ENCODE assay signal across 8 mouse cellular contexts in genomic region chr3:157947383-157948280, GRCm38 (mm10). TPM values are rescaled to one million over a fixed set of nuclear protein-coding genes. Genes with fewer than 3 reads are reported as not detected.
DNase-seq lines count a peak whose midpoint lies in the region; ATAC-seq lines count a peak whose summit lies in the region.

No protein-coding gene starts in this region.

- no peaks in the 10 kb centered on the region for H3K27me3 ChIP-seq in liver, embryonic 16.5 days (ENCODE audit: control insufficient read depth, insufficient read depth, low read depth, low read length)

- peak overlapping the region; percentile 83 for H3K4me2 ChIP-seq in liver, embryonic 16.5 days (ENCODE audit: low read depth, low read length)

- under 1% methylated on average over 82 of the region's 93 CpGs for WGBS in liver, embryonic 16.5 days (ENCODE audit: insufficient replicate concordance)

- H3K9me3 ChIP-seq in liver, embryonic 16.5 days (replicated peaks; ENCODE audit: control insufficient read depth, low read length), result no peaks in the 10 kb centered on the region

- H3K4me1 ChIP-seq in liver, embryonic 16.5 days (ENCODE audit: control insufficient read depth, low read depth, low read length), result peaks cover 8% of the 10 kb centered on the region

- peak; percentile 57 for DNase-seq in urinary bladder, adult 2 months (ENCODE audit: low spot score)
- DNase-seq in urinary bladder, postnatal 25 days (ENCODE audit: low spot score), result no peak
- DNase-seq in cerebellum, adult 8-10 months, result peak; percentile 22
- peak; percentile 72 for DNase-seq in kidney, adult 18-20 months
- peak; percentile 25 to 48 for DNase-seq in natural killer cell, adult 2 months (ENCODE audit: low spot score in 2 of 2)
- DNase-seq in yolk sac, embryonic 10.5 days (ENCODE audit: low spot score), result peak; percentile 65

- H3K27ac ChIP-seq in liver, embryonic 16.5 days (ENCODE audit: low read length), result peak overlapping the region; percentile 94

- peak overlapping the region; percentile 99 for H3K4me3 ChIP-seq in liver, embryonic 16.5 days (ENCODE audit: low read depth, low read length)

- no peaks in the 10 kb centered on the region for H3K36me3 ChIP-seq in liver, embryonic 16.5 days (ENCODE audit: control insufficient read depth, insufficient read depth)

- peak overlapping the region; percentile 96 for H3K9ac ChIP-seq in liver, embryonic 16.5 days (ENCODE audit: low read depth, low read length)

- peak; percentile 71 for ATAC-seq in frontal cortex, adult (ENCODE audit: low TSS enrichment)
- ATAC-seq in liver, embryonic 16.5 days (ENCODE audit: low read depth), result peak; percentile 68

RNA-seq across cellular contexts. Expression of gene Ankrd13c, which starts 0.6 kb away (rescaled TPM):
- 23.7 and 25.0 TPM in 2 replicates for polyA plus RNA-seq in urinary bladder, adult 2 months (2012; rRNA removed)
- 8.7 and 9.8 TPM in 2 replicates for polyA plus RNA-seq in liver, embryonic 16.5 days (2015; fragmentation: Nextera tagmentation; extraction: Ambion mirVana)

RNA-seq across cellular contexts. Expression of gene Cth, which starts 22.8 kb away (rescaled TPM):
- polyA plus RNA-seq in urinary bladder, adult 2 months (2012; rRNA removed), result 3.4 and 5.4 TPM in 2 replicates
- polyA plus RNA-seq in liver, embryonic 16.5 days (2015; fragmentation: Nextera tagmentation; extraction: Ambion mirVana), result 68.9 and 75.3 TPM in 2 replicates

Comparison
In these comparisons a context has a peak if more than half of its experiments do, and no peak if none do; other contexts are left out.
1. RNA of gene Cth, which starts 22.8 kb away (polyA plus RNA-seq): 68.9 to 75.3 TPM in liver, embryonic 16.5 days; 3.4 to 5.4 TPM in urinary bladder, adult 2 months; every median in the first group is over 10 times any median in the second.